Mouse (Mus musculus): Measurements from ENCODE around the gene Gm4724. TPM values are rescaled to one million over a fixed set of nuclear protein-coding genes. Genes with fewer than 3 reads are reported as not detected.
"Not testable (repeated sequence)": the region's sequence is repeated elsewhere in the genome, so short reads cannot be mapped to it uniquely, and the experiment has no call there.

The Gm4724 gene
- polyA plus RNA-seq (2012; rRNA removed) = 0.87 and 1.5 TPM in 2 replicates
- polyA plus RNA-seq (2014; fragmentation: Nextera tagmentation; extraction: Ambion mirVana) = 2.1 and 3.1 TPM in 2 replicates

- H3K9me3 ChIP-seq (ENCODE audit: control insufficient read depth, low read length); H3K4me3 ChIP-seq (ENCODE audit: insufficient read depth in 1 of 2, low read depth in 2 of 2, low read length in 2 of 2); H3K27me3 ChIP-seq (ENCODE audit: control insufficient read depth, insufficient read depth, low read length); H3K4me1 ChIP-seq (replicated peaks; ENCODE audit: control insufficient read depth in 2 of 2, insufficient read depth in 2 of 2, low read length in 1 of 2); H3K9ac ChIP-seq (replicated peaks); H3K27ac ChIP-seq; H3K36me3 ChIP-seq (replicated peaks; ENCODE audit: control insufficient read depth, insufficient read depth, low read depth); ATAC-seq (ENCODE audit: insufficient read depth); DNase-seq (ENCODE audit: low read depth in 3 of 3, low spot score in 3 of 3); H3K4me2 ChIP-seq (ENCODE audit: low read depth): not testable (repeated sequence)
- WGBS (ENCODE audit: insufficient replicate concordance) = no CpG with 5 or more reads among the region's 4 CpGs
These were observed at the start of gene Gm4724 for GRCm38 (mm10) chr2:175435707-175436106. TSS of gene Gm4724 (minus strand) at chr2:175435807.

- not testable (repeated sequence) for H3K9me3 ChIP-seq (ENCODE audit: control insufficient read depth, low read length); DNase-seq (ENCODE audit: low read depth in 3 of 3, low spot score in 3 of 3); H3K27ac ChIP-seq; H3K4me3 ChIP-seq (ENCODE audit: insufficient read depth in 1 of 2, low read depth in 2 of 2, low read length in 2 of 2); H3K9ac ChIP-seq (replicated peaks); H3K27me3 ChIP-seq (ENCODE audit: control insufficient read depth, insufficient read depth, low read length); ATAC-seq (ENCODE audit: insufficient read depth); H3K36me3 ChIP-seq (replicated peaks; ENCODE audit: control insufficient read depth, insufficient read depth, low read depth); H3K4me2 ChIP-seq (ENCODE audit: low read depth); H3K4me1 ChIP-seq (replicated peaks; ENCODE audit: control insufficient read depth in 2 of 2, insufficient read depth in 2 of 2, low read length in 1 of 2)
- no CpG with 5 or more reads among the region's 6 CpGs for WGBS (ENCODE audit: insufficient replicate concordance)
These were observed 34.1 kb upstream of the Gm4724 start, which contains the start of gene Zfp965 for GRCm38 (mm10) chr2:175469685-175470084. TSS of gene Zfp965 (plus strand) at chr2:175469985.

Other genes starting within 250 kb of the Gm4724 start
- gene Gm14391, start 228.9 kb downstream of the Gm4724 start, polyA plus RNA-seq (2012; rRNA removed) = 0.86 and 2.2 TPM in 2 replicates
- 2.3 and 2.7 TPM in 2 replicates for gene Gm14391, start 228.9 kb downstream of the Gm4724 start, polyA plus RNA-seq (2014; fragmentation: Nextera tagmentation; extraction: Ambion mirVana)
- gene Gm14440, start 160.7 kb downstream of the Gm4724 start, polyA plus RNA-seq (2012; rRNA removed) = not detected in 2 replicates
- not detected in 2 replicates for gene Gm14440, start 160.7 kb downstream of the Gm4724 start, polyA plus RNA-seq (2014; fragmentation: Nextera tagmentation; extraction: Ambion mirVana)
- gene Gm4631, start 97.6 kb downstream of the Gm4724 start, polyA plus RNA-seq (2012; rRNA removed) = 1.6 and 3.3 TPM in 2 replicates
- gene Gm4631, start 97.6 kb downstream of the Gm4724 start, polyA plus RNA-seq (2014; fragmentation: Nextera tagmentation; extraction: Ambion mirVana) = 5.1 and 5.4 TPM in 2 replicates
- 0.45 and 0.55 TPM in 2 replicates for gene Zfp968, start 63.4 kb downstream of the Gm4724 start, polyA plus RNA-seq (2012; rRNA removed)
- gene Zfp968, start 63.4 kb downstream of the Gm4724 start, polyA plus RNA-seq (2014; fragmentation: Nextera tagmentation; extraction: Ambion mirVana) = 1.5 TPM in 2 replicates
- gene Zfp965, start 34.2 kb upstream of the Gm4724 start, polyA plus RNA-seq (2012; rRNA removed) = 0.45 and 0.77 TPM in 2 replicates
- 1.9 and 2.3 TPM in 2 replicates for gene Zfp965, start 34.2 kb upstream of the Gm4724 start, polyA plus RNA-seq (2014; fragmentation: Nextera tagmentation; extraction: Ambion mirVana)
- not detected in 2 replicates for gene Gm11007, start 208.2 kb upstream of the Gm4724 start, polyA plus RNA-seq (2012; rRNA removed)
- gene Gm11007, start 208.2 kb upstream of the Gm4724 start, polyA plus RNA-seq (2014; fragmentation: Nextera tagmentation; extraction: Ambion mirVana) = not detected in 2 replicates